Mouse (Mus musculus): ENCODE results near the gene Gab1. TPM values are rescaled to one million over a fixed set of nuclear protein-coding genes. Genes with fewer than 3 reads are reported as not detected.

Gab1 gene
- total and polyA plus RNA-seq, 3 experiments, result 4.0 to 8.1 TPM; not detected in 1

GRCm38 (mm10) chr8:80792214-80792613, 88.1 kb downstream of the Gab1 start:
- no peak overlapping the region for H3K27ac ChIP-seq (ENCODE audit: control insufficient read depth, low read depth, low read length)
- no peaks in the 10 kb centered on the region for H3K9me3 ChIP-seq (replicated peaks; ENCODE audit: insufficient read depth, low read length)
- H3K79me2 ChIP-seq (ENCODE audit: control insufficient read depth, insufficient read depth, low read length, poor library complexity), result no peaks in the 10 kb centered on the region
- TF ChIP-seq MYC (IDR thresholded peaks at IDR 0.05; ENCODE audit: low read depth, low read length) (no peak), ZKSCAN1 (IDR thresholded peaks at IDR 0.05; ENCODE audit: low read depth, low read length) (no peak), ZNF384 (IDR thresholded peaks at IDR 0.05; ENCODE audit: low read depth, low read length) (no peak), HCFC1 (IDR thresholded peaks at IDR 0.05; ENCODE audit: low read depth, low read length) (no peak), NRF1 (IDR thresholded peaks at IDR 0.05; ENCODE audit: insufficient read depth, low read depth, low read length, poor library complexity, severe bottlenecking) (no peak), RCOR1 (IDR thresholded peaks at IDR 0.05; ENCODE audit: low read depth, low read length) (no peak), E2F4 (IDR thresholded peaks at IDR 0.05; ENCODE audit: borderline replicate concordance, low read depth, low read length) (no peak), SMC3 (IDR thresholded peaks at IDR 0.05; ENCODE audit: low read depth, low read length) (peak; percentile 45), CTCF (IDR thresholded peaks at IDR 0.05 in 2 of 3, conservative IDR thresholded peaks at IDR 0.05 in 1 of 3; ENCODE audit: control insufficient read depth in 1 of 3, insufficient read depth in 1 of 3, low read depth in 2 of 3, low read length in 3 of 3, poor library complexity in 1 of 3, severe bottlenecking in 1 of 3) (peak; percentile 18 to 48 (median 29); a peak in 3 of 6 replicates), GATA1 (IDR thresholded peaks at IDR 0.05; ENCODE audit: low read depth, low read length) (no peak), BHLHE40 (IDR thresholded peaks at IDR 0.05; ENCODE audit: borderline replicate concordance, low read depth, low read length) (no peak), NELFE (IDR thresholded peaks at IDR 0.05; ENCODE audit: low read depth, low read length) (no peak), ETS1 (IDR thresholded peaks at IDR 0.05; ENCODE audit: low read depth, low read length) (no peak), TBP (IDR thresholded peaks at IDR 0.05; ENCODE audit: low read depth, low read length) (no peak), MXI1 (IDR thresholded peaks at IDR 0.05; ENCODE audit: low read depth, low read length) (no peak), SIN3A (IDR thresholded peaks at IDR 0.05; ENCODE audit: low read length) (no peak), MAX (IDR thresholded peaks at IDR 0.05; ENCODE audit: low read length) (no peak), JUND (IDR thresholded peaks at IDR 0.05; ENCODE audit: low read depth, low read length) (no peak), MYB (IDR thresholded peaks at IDR 0.05; ENCODE audit: low read depth, low read length) (no peak), ZC3H11A (IDR thresholded peaks at IDR 0.05; ENCODE audit: low read depth, low read length) (no peak), MAZ (IDR thresholded peaks at IDR 0.05; ENCODE audit: low read depth, low read length) (no peak), CHD2 (IDR thresholded peaks at IDR 0.05; ENCODE audit: low read length) (no peak), CHD1 (IDR thresholded peaks at IDR 0.05; ENCODE audit: low read depth, low read length) (no peak), POLR2AphosphoS5 (IDR thresholded peaks at IDR 0.05; ENCODE audit: borderline replicate concordance, low read depth, low read length) (no peak), RAD21 (IDR thresholded peaks at IDR 0.05; ENCODE audit: low read depth, low read length) (peak; percentile 37), USF1 (IDR thresholded peaks at IDR 0.05; ENCODE audit: low read depth, low read length) (no peak), TCF12 (IDR thresholded peaks at IDR 0.05; ENCODE audit: low read depth, low read length) (no peak)
- DNase-seq (ENCODE audit: low read depth, low spot score), result peak; percentile 28
- H3K4me1 ChIP-seq (ENCODE audit: control insufficient read depth in 1 of 2, insufficient read depth in 2 of 2, low read length in 2 of 2), result peaks cover 0 to 4% of the 10 kb centered on the region in 2 experiments; a peak in 1 of 4 replicates
- no peak overlapping the region for H3K9ac ChIP-seq (ENCODE audit: control insufficient read depth, low read depth, low read length, poor library complexity, severe bottlenecking)
- no peaks in the 10 kb centered on the region for H3K27me3 ChIP-seq (ENCODE audit: control insufficient read depth in 1 of 2, insufficient read depth in 2 of 2, low read length in 2 of 2)
- peaks cover 2 to 8% of the 10 kb centered on the region in 2 experiments; a peak in 2 of 4 replicates for H3K36me3 ChIP-seq (ENCODE audit: control insufficient read depth in 1 of 2, insufficient read depth in 2 of 2, low read length in 2 of 2)
- no peak overlapping the region for H3K4me3 ChIP-seq (ENCODE audit: control insufficient read depth in 1 of 2, insufficient read depth in 1 of 2, low read depth in 2 of 2, low read length in 2 of 2)
